Mouse (Mus musculus) mouse embryonic stem cell (cell line): Measurements from ENCODE around the gene Vmn1r35.
"Not testable (repeated sequence)": the region's sequence is repeated elsewhere in the genome, so short reads cannot be mapped to it uniquely, and the experiment has no call there.

Experiments used
- in situ Hi-C, 2 experiments: fragments of 300-500 bp; cut with MboI; formaldehyde crosslinking; loops; 1 replicate in 1 of 2; 3 replicates in 1 of 2; pipeline ENCODE4 v1.14.3; 2019 to 2020; ENCODE audit warnings: low sequenced_read_pairs in 2 of 2, low pct_unique_long_range_greater_than_20kb in 1 of 2, mixed read lengths in 1 of 2; ENCODE audit not compliant: unreplicated experiment in 1 of 2

The Vmn1r35 gene

GRCm38 (mm10) chr6:66685806-66686205 lies at the start of gene Vmn1r35:
Vmn1r35 (minus strand) TSS chr6:66685906.
- in situ Hi-C loops = no loop called here

DNA sequence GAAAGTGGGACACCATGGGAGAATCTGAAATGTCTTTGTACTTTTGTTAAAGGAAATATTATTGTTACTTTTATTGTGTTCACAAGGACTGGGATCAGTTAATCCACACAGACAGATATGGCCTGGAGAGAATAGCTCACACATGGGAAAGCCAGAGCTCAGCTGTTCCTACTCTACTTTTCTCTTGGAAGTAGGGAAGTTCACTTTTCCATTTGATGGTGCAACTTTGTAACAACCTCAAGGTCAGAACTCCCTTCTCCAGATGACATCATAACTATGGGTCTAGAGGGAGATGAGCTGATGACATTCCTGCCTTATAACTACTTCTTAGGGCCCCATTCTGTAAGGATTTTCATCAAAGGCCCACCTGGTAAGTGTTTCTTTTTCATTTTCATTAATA lies 43.4 kb upstream of the Vmn1r35 start, which contains the start of gene Vmn1r37:
TSS of gene Vmn1r37 (plus strand) at position 301 of the 400 bp plus-strand sequence.
- in situ Hi-C loops = not testable (repeated sequence)

- in situ Hi-C loops = not testable (repeated sequence)
Measured at GRCm38 (mm10) chr6:66719068-66719467, 33.4 kb upstream of the Vmn1r35 start, which contains the start of gene Vmn1r36. Vmn1r36 (minus strand) TSS chr6:66719168.

DNA sequence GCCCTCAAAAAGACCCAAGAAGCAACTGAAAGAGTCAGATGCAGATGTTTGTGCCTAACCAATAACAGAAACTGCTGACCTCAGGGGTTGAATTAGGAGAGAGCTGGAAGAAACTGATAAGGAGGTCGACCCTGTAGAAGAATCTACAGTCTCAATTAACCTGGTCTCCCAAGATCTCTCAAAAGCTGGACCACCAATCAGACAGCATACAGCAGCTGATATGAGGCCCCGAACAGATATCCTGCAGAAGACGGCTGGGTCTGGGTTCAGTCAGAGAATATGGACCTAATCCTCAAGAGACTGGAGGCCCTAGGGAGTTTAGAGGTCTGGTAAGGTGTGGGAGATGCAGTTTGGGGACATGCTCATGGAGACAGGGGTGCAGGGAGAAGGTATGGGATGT lies 28.1 kb upstream of the Vmn1r35 start:
- in situ Hi-C loops = no loop called here

- in situ Hi-C loops = no loop called here
Measured at GRCm38 (mm10) chr6:66708901-66709300, 23.2 kb upstream of the Vmn1r35 start.

- in situ Hi-C loops = no loop called here
Measured at GRCm38 (mm10) chr6:66643779-66644178, 41.9 kb downstream of the Vmn1r35 start, which contains the start of gene Vmn1r34. Vmn1r34 (minus strand) TSS chr6:66643879.
